ENCODE assay signal across 12 mouse cellular contexts in the genomic region with DNA sequence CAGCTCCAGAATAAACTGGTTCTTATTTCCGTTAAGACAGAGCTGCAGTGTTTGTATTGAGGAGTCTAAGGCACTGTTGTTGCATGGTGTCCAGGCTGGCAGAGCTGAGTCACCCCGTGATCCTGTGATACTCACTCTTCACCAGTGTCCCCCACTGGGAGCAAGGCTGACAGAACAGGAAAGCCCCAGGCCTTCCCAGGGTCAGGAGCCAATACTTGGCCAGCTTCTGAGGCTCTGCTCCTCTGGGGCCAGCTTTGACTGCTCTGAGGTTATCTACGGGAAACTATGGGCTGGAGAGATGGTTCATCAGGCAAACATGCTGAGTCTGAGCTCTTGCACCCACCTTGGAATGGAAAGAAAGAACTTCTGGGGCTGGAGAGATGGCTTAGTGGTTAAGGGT.
"Had no signal": no experiment of that assay in that cellular context is flagged by ENCODE, and none has a peak within 500 bp of the region (broad histone marks: within the 10 kb centered on the region; RNA-seq: fewer than 3 reads in every experiment).

No protein-coding gene starts in this region.

- DNase-seq: kidney, adult 9 months; kidney, postnatal 14 days; kidney, postnatal 4 days; liver, postnatal 0 days; lung, embryonic 14.5 days; lung, postnatal 36 days; right cerebral cortex, postnatal 4 days; thymus, adult 2 months; thymus, postnatal 14 days had no signal

- ATAC-seq: liver, postnatal 0 days; lung, postnatal 0 days; midbrain, embryonic 13.5 days; midbrain, embryonic 16.5 days had no signal
